Mouse (Mus musculus): ENCODE measurements at regions not wholly inside any gene's neighbourhood (a gene's known extent, or its start where the extent isn't known, plus 50 kb on each side); places are given as distances from the start of the nearest gene placed in this dataset.
"Not testable (repeated sequence)": the region's sequence is repeated elsewhere in the genome, so short reads cannot be mapped to it uniquely, and the experiment has no call there.

- no peak for ATAC-seq (replicated peaks; ENCODE audit: poor library complexity)
Observed at GRCm38 (mm10) chr10:111626009-111626408, 119.9 kb downstream of the Phlda1 start.

GRCm38 (mm10) chr10:111636283-111636682 lies 130.2 kb downstream of the Phlda1 start:
- ATAC-seq (replicated peaks; ENCODE audit: poor library complexity) = peak; percentile 84

- ATAC-seq (replicated peaks; ENCODE audit: poor library complexity) = no peak
Observed at GRCm38 (mm10) chr10:111637084-111637735, 131.1 kb downstream of the Phlda1 start.

- ATAC-seq (replicated peaks; ENCODE audit: poor library complexity) = no peak
Observed at GRCm38 (mm10) chr10:111639866-111640265, 133.8 kb downstream of the Phlda1 start.

GRCm38 (mm10) chr10:111642683-111643082 lies 136.6 kb downstream of the Phlda1 start:
- no peak for ATAC-seq (replicated peaks; ENCODE audit: poor library complexity)

GRCm38 (mm10) chr10:111653773-111654172 lies 147.7 kb downstream of the Phlda1 start:
- not testable (repeated sequence) for ATAC-seq (replicated peaks; ENCODE audit: poor library complexity)

GRCm38 (mm10) chr10:111654364-111655226 lies 148.5 kb downstream of the Phlda1 start:
- ATAC-seq (replicated peaks; ENCODE audit: poor library complexity) = peak; percentile 46

GRCm38 (mm10) chr10:111658828-111659227 lies 152.7 kb downstream of the Phlda1 start:
- ATAC-seq (replicated peaks; ENCODE audit: poor library complexity) = no peak

GRCm38 (mm10) chr10:111662665-111663064 lies 156.6 kb downstream of the Phlda1 start:
- ATAC-seq (replicated peaks; ENCODE audit: poor library complexity) = 0 out of 2 replicates have a peak, but pooled peaks have one; percentile 46

- no peak for ATAC-seq (replicated peaks; ENCODE audit: poor library complexity)
Observed at GRCm38 (mm10) chr10:111665834-111666233, 159.7 kb downstream of the Phlda1 start.

- no peak for ATAC-seq (replicated peaks; ENCODE audit: poor library complexity)
Observed at GRCm38 (mm10) chr10:111666963-111667362, 160.9 kb downstream of the Phlda1 start.

GRCm38 (mm10) chr10:111668639-111669038 lies 162.6 kb downstream of the Phlda1 start:
- peak; percentile 52 for ATAC-seq (replicated peaks; ENCODE audit: poor library complexity)

GRCm38 (mm10) chr10:111669658-111670057 lies 163.6 kb downstream of the Phlda1 start:
- ATAC-seq (replicated peaks; ENCODE audit: poor library complexity) = no peak

- ATAC-seq (replicated peaks; ENCODE audit: poor library complexity) = peak; percentile 35; the same call in 1 of the 2 replicates
Observed at GRCm38 (mm10) chr10:111670666-111671065, 164.6 kb downstream of the Phlda1 start.

- peak; percentile 52 for ATAC-seq (replicated peaks; ENCODE audit: poor library complexity)
Observed at GRCm38 (mm10) chr10:111672454-111673316, 166.6 kb downstream of the Phlda1 start.

GRCm38 (mm10) chr10:111673317-111673610 lies 167.2 kb downstream of the Phlda1 start:
- ATAC-seq (replicated peaks; ENCODE audit: poor library complexity) = peak; percentile 33; the same call in 1 of the 2 replicates

- peak; percentile 36 for ATAC-seq (replicated peaks; ENCODE audit: poor library complexity)
Observed at GRCm38 (mm10) chr10:111676255-111676654, 170.2 kb downstream of the Phlda1 start.

GRCm38 (mm10) chr10:111680919-111681318 lies 174.8 kb downstream of the Phlda1 start:
- ATAC-seq (replicated peaks; ENCODE audit: poor library complexity) = peak; percentile 20; the same call in 1 of the 2 replicates

- ATAC-seq (replicated peaks; ENCODE audit: poor library complexity) = no peak
Observed at GRCm38 (mm10) chr10:111684409-111685346, 178.6 kb downstream of the Phlda1 start.

GRCm38 (mm10) chr10:111686585-111686984 lies 180.5 kb downstream of the Phlda1 start:
- ATAC-seq (replicated peaks; ENCODE audit: poor library complexity) = no peak
